Mouse (Mus musculus) thymus, postnatal 0 days (tissue): ENCODE results near the gene Accs. TPM values are rescaled to one million over a fixed set of nuclear protein-coding genes. Genes with fewer than 3 reads are reported as not detected.
A peak's percentile ranks its signal among the peaks of the same experiment; 100 is the strongest.

Source experiments
- DNase-seq: peaks from one replicate; pipeline ENCODE4 v3.0.0-alpha.2; 2015; ENCODE audit warnings: low spot score
- polyA plus RNA-seq: library from polyadenylated mRNA; unstranded; fragments of >200 nt; fragmentation: Nextera tagmentation; extraction: Ambion mirVana; gene quantifications from 2 replicates; pipeline ENCODE4 v1.2.1, GENCODE M21; 2015

Gene Accs
- polyA plus RNA-seq, 1 experiment from 2014 or later, result 7.7 TPM

GRCm38 (mm10) chr2:93797162-93797795 lies 52.5 kb downstream of the Accs start:
- no peak for DNase-seq

DNA sequence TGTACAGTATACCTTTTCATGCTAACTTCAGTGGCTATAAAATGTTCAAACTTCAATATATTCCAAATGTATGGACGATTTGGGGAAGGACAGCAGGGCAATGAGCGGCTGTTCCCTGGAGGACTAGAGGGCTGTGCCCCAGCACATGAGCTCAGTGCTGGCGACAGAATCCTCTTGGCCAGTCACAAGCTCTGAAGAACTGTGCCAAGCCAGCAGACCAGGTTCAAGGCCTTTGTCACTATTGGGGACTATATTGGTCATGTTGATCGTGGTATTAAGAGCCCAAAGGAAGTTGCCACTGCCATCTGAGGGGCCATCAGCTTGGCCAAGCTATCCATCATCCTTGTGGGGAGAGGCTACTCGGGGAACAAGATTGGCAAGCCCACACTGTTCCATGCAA lies 55.4 kb downstream of the Accs start:
- no peak for DNase-seq

- no peak for DNase-seq
Observed at GRCm38 (mm10) chr2:93791516-93792499, 57.9 kb downstream of the Accs start.

DNA sequence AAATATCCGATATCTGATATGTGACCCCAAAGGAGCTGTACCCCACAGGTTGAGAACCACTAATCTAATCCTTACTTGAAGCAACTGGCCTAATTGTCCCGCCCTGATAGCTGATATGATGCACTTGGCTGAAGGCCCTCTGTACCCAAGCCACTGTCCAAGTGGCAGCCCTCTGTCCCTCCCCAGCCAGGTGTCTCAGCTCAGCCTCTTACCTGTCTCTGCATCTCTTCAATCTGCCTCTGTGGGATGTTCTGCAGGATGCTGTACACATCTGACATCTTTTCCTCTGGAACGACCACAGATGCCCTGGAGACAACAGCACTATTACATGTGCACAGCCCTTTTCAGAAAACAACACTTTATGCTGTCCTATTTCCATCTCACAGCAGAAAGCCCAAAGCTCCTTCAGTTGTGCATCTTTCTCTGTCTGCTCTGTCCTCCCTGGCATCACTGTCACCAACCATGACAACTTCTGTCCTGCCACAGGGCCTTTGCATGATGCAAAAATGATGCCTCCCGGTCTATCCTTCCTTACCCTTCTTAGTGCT lies 58.9 kb downstream of the Accs start:
- no peak for DNase-seq

DNA sequence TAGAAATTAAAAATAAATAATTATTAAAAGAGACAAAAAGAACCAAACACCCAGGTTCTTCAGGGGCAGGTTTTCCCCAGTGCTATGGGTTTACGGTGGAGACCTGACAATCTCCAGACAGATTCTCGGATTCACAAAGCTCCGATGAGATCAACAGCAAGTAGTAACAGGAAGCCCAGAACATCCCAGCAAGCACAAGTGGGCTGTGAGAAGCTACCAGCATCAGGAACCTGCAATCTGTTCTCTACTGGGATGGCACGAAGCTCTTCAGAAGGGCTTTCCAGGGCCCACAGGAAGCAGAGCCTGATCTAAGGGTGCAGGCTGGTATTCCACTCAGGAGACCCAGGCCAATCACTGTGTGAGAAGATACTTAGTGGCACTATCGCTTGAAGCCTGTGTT lies 61.2 kb downstream of the Accs start:
- no peak for DNase-seq

DNA sequence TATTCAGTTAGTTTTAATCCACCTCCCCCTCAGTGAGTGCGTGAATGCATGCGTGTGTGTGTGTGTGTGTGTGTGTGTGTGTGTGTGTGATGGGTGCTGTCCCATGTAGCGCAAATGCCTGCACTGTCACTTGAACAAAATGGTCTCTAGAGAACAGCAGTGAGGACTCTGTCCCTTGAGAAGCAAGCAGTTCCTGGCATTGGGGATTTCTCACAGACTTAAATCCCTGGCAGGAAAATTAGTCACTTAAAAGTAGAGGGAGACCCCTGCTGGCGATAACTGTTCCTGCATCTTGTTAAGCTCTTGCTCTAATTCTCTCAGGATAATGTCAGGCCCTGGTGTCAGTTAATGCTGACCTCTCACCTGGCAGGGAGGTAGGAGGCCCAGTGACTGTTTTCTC lies 63.6 kb downstream of the Accs start:
- DNase-seq, result peak; percentile 67

- no peak for DNase-seq
Observed at GRCm38 (mm10) chr2:93785432-93785798, 64.3 kb downstream of the Accs start.

DNA sequence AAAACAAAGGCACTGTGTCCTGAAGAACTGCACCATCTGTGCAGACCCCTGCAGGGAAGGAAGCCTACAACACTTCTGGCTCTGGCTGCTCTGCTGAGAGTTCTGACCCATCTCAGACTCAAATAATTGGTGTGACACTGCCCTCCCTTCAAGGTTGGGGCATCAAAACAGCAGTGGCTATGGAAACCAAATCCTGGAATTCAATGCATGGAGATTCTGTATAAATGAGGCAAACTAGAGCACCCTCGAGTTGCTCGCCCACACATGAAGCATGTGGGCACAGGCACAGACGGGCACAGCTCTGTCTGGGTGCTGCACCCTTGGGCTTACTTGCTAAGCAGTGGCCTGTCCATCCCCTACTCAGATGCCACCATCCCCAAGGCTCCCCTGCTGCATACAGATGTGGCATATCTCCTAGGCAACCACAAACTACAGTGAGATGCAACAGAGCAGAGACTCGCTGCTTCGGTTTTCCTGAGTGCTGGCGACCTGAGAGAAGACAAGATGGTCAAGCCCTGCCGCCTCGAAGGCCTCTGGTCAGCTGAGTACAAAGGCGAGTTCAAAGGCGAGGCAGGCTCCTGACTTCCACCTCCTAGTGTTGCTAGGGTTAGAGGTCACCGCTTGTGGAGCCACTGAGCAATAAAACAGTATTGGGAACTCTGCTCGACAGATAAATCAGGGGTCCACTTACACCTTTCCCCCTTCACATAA lies 64.9 kb downstream of the Accs start:
- DNase-seq, result no peak

DNA sequence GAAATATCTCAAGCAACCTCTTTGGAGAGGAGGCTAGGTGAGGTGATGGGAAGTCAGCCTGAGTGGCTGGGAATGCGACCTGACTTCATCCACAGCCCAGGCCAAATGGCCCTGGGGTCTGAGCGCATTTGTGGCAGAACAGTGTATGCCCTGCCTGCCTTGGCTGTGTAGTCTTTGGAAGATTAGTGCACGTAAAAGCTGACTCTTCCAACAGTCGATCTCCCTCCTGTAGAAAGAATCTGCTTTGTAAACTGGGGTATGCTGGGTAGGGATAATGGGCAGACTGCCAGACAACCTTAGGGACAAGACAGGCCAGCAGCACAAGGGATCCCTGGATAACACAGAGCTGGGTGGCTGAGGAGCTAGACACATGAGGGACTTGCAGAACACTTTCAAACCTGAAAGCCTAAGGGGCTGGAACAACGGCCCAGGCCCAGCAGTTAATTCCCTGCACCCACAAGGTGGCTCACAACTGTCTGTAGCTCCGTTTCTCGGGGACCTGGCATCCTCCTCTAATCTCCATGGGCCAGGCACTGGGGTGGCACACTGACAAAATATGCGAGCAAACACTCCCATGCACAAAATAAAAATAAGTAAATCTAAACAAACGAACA lies 65.7 kb downstream of the Accs start:
- no peak for DNase-seq

Other genes starting within 250 kb of the Accs start
- 0.06 and 0.07 TPM in 2 replicates for gene Alx4, start 207.6 kb downstream of the Accs start, polyA plus RNA-seq
- gene Ext2, start 27.4 kb downstream of the Accs start, polyA plus RNA-seq, result 48.3 and 49.5 TPM in 2 replicates
- gene Accsl, start 19.2 kb upstream of the Accs start, polyA plus RNA-seq, result 0.12 and 0.23 TPM in 2 replicates
- 2.7 and 3.3 TPM in 2 replicates for gene Gm13889, start 107.3 kb upstream of the Accs start, polyA plus RNA-seq
- not detected in 2 replicates for gene Gm27027, start 146.4 kb upstream of the Accs start, polyA plus RNA-seq
- 62.2 and 78.8 TPM in 2 replicates for gene Alkbh3, start 160.9 kb upstream of the Accs start, polyA plus RNA-seq